Mouse (Mus musculus): Measurements from ENCODE around the gene Afg3l1.
"Not testable (repeated sequence)": the region's sequence is repeated elsewhere in the genome, so short reads cannot be mapped to it uniquely, and the experiment has no call there.

- TF ChIP-seq NANOG (IDR thresholded peaks at IDR 0.05; ENCODE audit: borderline replicate concordance, low read length); CTCF (conservative IDR thresholded peaks at IDR 0.05; ENCODE audit: low read length): not testable (repeated sequence)
These were observed 48.0 kb upstream of the Afg3l1 start for GRCm38 (mm10) chr8:123429722-123430013.
